Mouse (Mus musculus) ES-E14 (cell line): ENCODE measurements around the gene Vps16. TPM values are rescaled to one million over a fixed set of nuclear protein-coding genes. Genes with fewer than 3 reads are reported as not detected.
A peak's percentile ranks its signal among the peaks of the same experiment; 100 is the strongest.

Experiments used
- DNase-seq: peaks from one replicate; pipeline ENCODE4 v3.0.0-alpha.2; 2013; ENCODE audit warnings: low read depth, low spot score
- H3K27ac ChIP-seq: 2 replicates; pipeline ENCODE4 v1.5.1; 2012; ENCODE audit warnings: low read depth, mild to moderate bottlenecking, low read length, moderate library complexity, mixed read lengths; ENCODE audit not compliant: poor library complexity, insufficient read depth, severe bottlenecking
- H3K36me3 ChIP-seq: 2 replicates; pipeline ENCODE4 v1.6.1; 2012; ENCODE audit warnings: mild to moderate bottlenecking, low read length, moderate library complexity, mixed read lengths; ENCODE audit not compliant: control insufficient read depth, poor library complexity, insufficient read depth, severe bottlenecking
- H3K4me1 ChIP-seq, 2 experiments: fragments of 150-350 bp in 1 of 2; sonication (generic) in 1 of 2; 2 replicates each; pipeline ENCODE4 v1.6.1; 2012; ENCODE audit warnings: low read length in 2 of 2, mild to moderate bottlenecking in 1 of 2, mixed read lengths in 1 of 2; ENCODE audit not compliant: control insufficient read depth in 2 of 2, insufficient read depth in 2 of 2, poor library complexity in 1 of 2
- H3K4me3 ChIP-seq, 2 experiments: fragments of 150-350 bp in 1 of 2; sonication (generic) in 1 of 2; 2 replicates each; pipeline ENCODE4 v1.5.1; 2012; ENCODE audit warnings: low read length in 2 of 2, low read depth in 1 of 2, mild to moderate bottlenecking in 1 of 2, mixed read lengths in 1 of 2; ENCODE audit not compliant: insufficient read depth in 1 of 2, poor library complexity in 1 of 2, severe bottlenecking in 1 of 2
- H3K9ac ChIP-seq: 2 replicates; pipeline ENCODE4 v1.6.1; 2012; ENCODE audit warnings: low read depth, mild to moderate bottlenecking, low read length, mixed read lengths; ENCODE audit not compliant: poor library complexity, insufficient read depth, severe bottlenecking
- H3K9me3 ChIP-seq: fragments of 150-350 bp; sonication (generic); 2 replicates; pipeline ENCODE4 v1.6.1; 2012; ENCODE audit warnings: low read depth, mild to moderate bottlenecking, low read length; ENCODE audit not compliant: control insufficient read depth, insufficient read depth
- CHD2 ChIP-seq: IDR thresholded peaks from 2 replicates; pipeline ENCODE4 v1.6.1; 2014; ENCODE audit warnings: mild to moderate bottlenecking, low read depth, low read length, inconsistent platforms
- HCFC1 ChIP-seq: IDR thresholded peaks from 2 replicates; pipeline ENCODE4 v1.6.1; 2012; ENCODE audit warnings: low read length, inconsistent platforms, borderline replicate concordance; ENCODE audit not compliant: insufficient read depth
- MAFK ChIP-seq: IDR thresholded peaks from 2 replicates; pipeline ENCODE4 v1.6.1; 2014; ENCODE audit warnings: mild to moderate bottlenecking, low read depth, low read length, inconsistent platforms; ENCODE audit not compliant: insufficient read depth
- ZC3H11A ChIP-seq: IDR thresholded peaks from 2 replicates; pipeline ENCODE4 v1.6.1; 2012; ENCODE audit warnings: low read depth, mild to moderate bottlenecking, inconsistent platforms, low read length, borderline replicate concordance
- ZNF384 ChIP-seq: IDR thresholded peaks from 2 replicates; pipeline ENCODE4 v1.6.1; 2012; ENCODE audit warnings: low read depth, low read length, inconsistent platforms
- in situ Hi-C, 2 experiments: fragments of 600-800 bp; cut with MboI; formaldehyde crosslinking; loops; one replicate each; pipeline ENCODE4 v1.15.1; 2025; ENCODE audit warnings: low sequenced_read_pairs in 2 of 2, inconsistent platforms in 1 of 2; ENCODE audit not compliant: unreplicated experiment in 2 of 2
- total RNA-seq: library from RNA; depleted of rRNA; stranded (reverse); fragments of 300-350 nt; gene quantifications from 2 replicates; pipeline ENCODE4 v1.2.3, GENCODE M21; 2012

The Vps16 gene
- total RNA-seq, 1 experiment = 111 TPM

- in situ Hi-C loops = no loop called here
- H3K9me3 ChIP-seq = no peaks in the 10 kb centered on the region
- no peak overlapping the region for H3K27ac ChIP-seq
- no peak overlapping the region for H3K9ac ChIP-seq
- H3K4me1 ChIP-seq = no peaks in the 10 kb centered on the region
- H3K4me3 ChIP-seq = no peak overlapping the region
- DNase-seq = no peak
- peaks cover 10% of the 10 kb centered on the region for H3K36me3 ChIP-seq
- TF ChIP-seq HCFC1 (no peak), CHD2 (no peak), ZNF384 (no peak), MAFK (no peak), ZC3H11A (no peak)
These were observed 24.3 kb downstream of the Vps16 start for GRCm38 (mm10) chr2:130448449-130448848.

DNA sequence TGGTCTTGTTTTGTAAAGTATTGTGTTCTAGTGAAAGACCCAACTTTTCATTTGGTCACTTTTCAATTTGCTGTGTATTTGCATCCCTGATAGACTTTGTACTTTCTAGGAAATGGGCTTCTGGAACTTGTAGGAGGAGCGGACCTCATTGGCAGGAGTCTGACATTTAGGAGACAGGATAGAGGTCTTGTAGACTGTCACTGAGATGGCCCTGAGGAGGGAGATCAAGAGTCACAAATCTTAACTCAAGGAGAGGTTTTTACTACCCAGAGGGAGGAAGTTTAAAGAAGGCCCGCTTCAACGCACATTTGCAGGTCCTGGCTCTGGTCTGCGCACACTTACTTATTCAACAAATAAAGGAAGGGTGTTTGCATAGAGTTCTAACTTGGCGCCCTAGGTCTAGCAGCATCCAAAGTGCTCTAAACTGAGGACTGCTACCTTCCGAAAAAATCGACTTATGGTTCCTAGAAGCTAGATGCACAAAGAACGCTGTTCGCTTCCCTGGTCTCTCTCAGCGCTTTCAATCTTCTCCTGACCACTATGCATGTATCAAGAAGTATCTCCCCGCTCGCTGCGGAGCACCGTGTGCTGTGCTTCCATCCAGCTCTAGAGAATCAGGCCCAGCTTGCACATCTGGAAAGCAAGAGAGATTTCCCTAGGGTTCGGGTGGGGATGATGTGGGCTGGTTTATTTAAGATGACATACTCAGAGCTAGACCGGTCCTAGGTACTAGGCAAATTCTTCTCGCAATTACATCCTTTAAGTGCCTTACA lies 25.1 kb downstream of the Vps16 start:
- Histone ChIP-seq H3K4me1 (no peaks in the 10 kb centered on the region), H3K9me3 (no peaks in the 10 kb centered on the region), H3K36me3 (peaks cover 5% of the 10 kb centered on the region), H3K4me3 (peak overlapping the region; percentile 85 to 96), H3K27ac (no peak overlapping the region), H3K9ac (no peak overlapping the region)
- DNase-seq = no peak
- in situ Hi-C loops = no loop called here
- TF ChIP-seq HCFC1 = no peak
- TF ChIP-seq ZC3H11A = no peak
- no peak for TF ChIP-seq CHD2

GRCm38 (mm10) chr2:130449794-130450433 lies 25.8 kb downstream of the Vps16 start, which contains the start of gene Ptpra:
Ptpra (plus strand) TSS chr2:130450278.
- Histone ChIP-seq H3K9me3 (no peaks in the 10 kb centered on the region), H3K27ac (no peak within 1 kb of the TSS), H3K4me1 (no peaks in the 10 kb centered on the region), H3K36me3 (0 out of 2 replicates have a peak, but pooled peaks cover 3% of the 10 kb centered on the region), H3K9ac (peak within 1 kb of the TSS; percentile 89), H3K4me3 (peak within 1 kb of the TSS; percentile 85 to 96)
- TF ChIP-seq HCFC1 (0 out of 2 replicates have a peak, but pooled peaks have one; percentile 40), CHD2 (no peak)
- DNase-seq = peak; percentile 69
- in situ Hi-C loops = no loop called here

DNA sequence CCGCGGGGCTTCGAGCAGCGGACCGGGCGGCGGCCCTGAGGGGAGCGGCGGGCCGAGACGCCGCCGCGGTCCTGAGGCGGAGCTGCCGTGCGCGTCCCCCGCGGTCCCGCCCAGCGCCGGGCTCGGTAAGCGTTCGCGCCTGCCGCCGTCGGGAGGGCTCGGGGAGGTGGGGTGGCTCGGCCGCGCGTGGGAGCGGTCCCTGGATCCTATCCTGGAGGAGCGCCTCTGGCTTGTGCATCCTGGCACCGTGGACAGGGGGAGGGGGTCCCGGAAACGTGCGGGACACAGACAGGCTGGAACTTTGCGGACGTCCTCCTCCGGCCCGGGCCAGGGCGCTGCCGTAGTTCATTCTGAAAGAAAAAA lies 26.3 kb downstream of the Vps16 start:
- Histone ChIP-seq H3K9me3 (no peaks in the 10 kb centered on the region), H3K36me3 (0 out of 2 replicates have a peak, but pooled peaks cover 2% of the 10 kb centered on the region), H3K9ac (peak overlapping the region; percentile 89), H3K4me1 (no peaks in the 10 kb centered on the region), H3K4me3 (peak overlapping the region; percentile 85 to 96), H3K27ac (no peak overlapping the region)
- DNase-seq = no peak
- TF ChIP-seq CHD2 (no peak), ZNF384 (no peak), ZC3H11A (no peak), HCFC1 (no peak), MAFK (no peak)
- in situ Hi-C loops = no loop called here
